Mouse (Mus musculus) adrenal gland (tissue): Measurements from ENCODE around the gene Fxr1.
"Not testable (repeated sequence)": the region's sequence is repeated elsewhere in the genome, so short reads cannot be mapped to it uniquely, and the experiment has no call there.

ENCODE experiments used
- intact Hi-C: fragments of 180-260 bp; cut with DNase I; formaldehyde crosslinking; loops from one replicate; pipeline ENCODE4 v1.15.1; 2025
- long read RNA-seq, 2 experiments: library from polyadenylated mRNA; unstranded; transcript quantifications; one replicate each; pipeline ENCODE4 v2.0.0; 2020; ENCODE audit warnings: borderline replicate concordance in 1 of 2; ENCODE audit not compliant: insufficient replicate concordance in 1 of 2

Gene Fxr1
- long read RNA-seq, experiment 1, transcript Fxr1-204 (17 exons, 2,129 nt) = minor isoform, 5 of 36 reads
- long read RNA-seq, experiment 1, transcript Fxr1-208 (16 exons, 3,014 nt) = major isoform, 14 of 36 reads
- long read RNA-seq, experiment 1, partial matches to known transcripts = 11 of 36 reads
- long read RNA-seq, experiment 1, other reads (novel, unspliced or antisense) = 3 of 36 reads
- long read RNA-seq, experiment 2, transcript Fxr1-208 (16 exons, 3,014 nt) = major isoform, 16 of 58 reads
- long read RNA-seq, experiment 2, partial matches to known transcripts = 31 of 58 reads
- long read RNA-seq, experiment 2, other reads (novel, unspliced or antisense) = 8 of 58 reads

DNA sequence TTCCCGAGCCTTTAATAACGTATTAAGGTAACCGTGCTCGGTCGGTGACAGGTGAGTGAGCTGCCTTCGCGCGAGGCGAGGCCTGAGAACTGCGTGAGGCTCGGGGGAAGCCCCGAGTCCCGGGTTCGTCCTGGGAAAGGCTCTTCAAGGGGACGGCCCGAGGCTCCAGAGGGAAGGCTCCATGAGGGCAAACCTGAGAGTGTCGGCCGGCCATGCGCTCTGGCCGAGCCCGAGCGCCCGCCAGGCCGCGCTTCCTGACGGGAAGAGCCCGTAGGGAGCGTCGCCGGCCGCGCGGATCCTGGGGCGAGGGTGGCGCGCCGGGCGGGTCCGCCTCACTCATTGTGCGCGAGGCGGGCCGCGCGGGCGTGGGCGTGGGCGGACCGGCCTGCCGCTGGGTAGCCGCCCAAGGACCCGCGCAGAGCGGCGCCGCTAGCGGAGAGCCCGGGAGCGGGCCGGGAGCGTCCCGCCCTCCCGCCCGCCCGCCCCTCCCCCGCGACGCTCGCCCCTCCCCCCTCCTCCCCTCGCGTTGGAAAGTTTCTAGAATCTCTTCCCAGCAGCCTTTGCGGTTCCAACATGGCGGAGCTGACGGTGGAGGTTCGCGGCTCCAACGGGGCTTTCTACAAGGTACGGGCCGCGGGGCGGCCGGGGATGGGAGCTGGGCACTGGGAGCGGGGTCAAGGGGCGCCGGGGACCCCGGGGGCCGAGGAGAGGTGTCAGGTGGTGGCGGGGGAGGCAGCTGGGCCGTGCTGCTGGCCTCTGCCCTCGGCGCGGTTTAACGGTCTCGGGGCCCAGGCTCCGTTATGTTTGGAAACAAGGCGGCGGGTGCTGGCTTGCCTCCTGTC lies at the start of gene Fxr1:
TSS of gene Fxr1 (plus strand) at position 404 of the 842 bp plus-strand sequence.
- intact Hi-C loops = loop anchor here (10.0 kb wide), 1 partner anchor 55 kb away; no protein-coding TSS in a partner anchor

DNA sequence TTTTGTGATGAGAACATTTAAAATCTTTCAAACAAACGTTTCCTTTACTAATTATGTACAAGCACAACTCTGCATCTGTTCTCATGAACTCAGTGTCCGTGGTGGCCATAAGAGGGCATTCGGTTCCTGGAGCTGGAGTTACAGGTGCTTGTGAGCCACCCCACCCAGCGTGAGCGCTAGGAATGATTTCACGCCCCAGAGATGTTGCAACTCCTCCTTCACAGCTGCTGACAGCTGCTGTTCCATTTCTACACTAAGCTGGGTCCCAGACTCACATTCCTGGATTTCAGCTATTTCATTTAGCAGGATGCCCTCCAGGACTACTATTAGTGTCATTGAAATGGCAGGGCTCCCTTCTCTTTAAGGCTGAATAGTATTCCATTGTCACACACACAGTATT lies 40.3 kb upstream of the Fxr1 start:
- intact Hi-C loops = no loop called here

DNA sequence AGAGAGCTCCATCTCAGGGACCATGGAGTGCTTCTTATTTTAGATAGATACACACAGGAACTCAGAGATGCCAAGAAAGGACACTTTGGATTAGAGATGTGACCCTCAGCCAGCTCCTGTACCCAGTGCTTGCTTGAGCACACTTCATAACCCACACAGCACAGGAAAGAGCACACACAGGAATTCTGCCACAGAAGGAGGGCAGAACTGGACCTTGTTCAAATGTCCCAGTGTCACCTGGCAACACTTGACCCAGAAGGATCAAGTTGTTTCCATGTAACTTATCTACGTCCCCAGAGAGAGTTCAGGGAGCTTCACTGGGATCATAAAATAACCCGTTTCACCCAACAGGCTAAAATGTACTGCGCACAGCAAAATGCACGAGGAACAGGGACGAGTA lies 37.0 kb upstream of the Fxr1 start:
- intact Hi-C loops = no loop called here

DNA sequence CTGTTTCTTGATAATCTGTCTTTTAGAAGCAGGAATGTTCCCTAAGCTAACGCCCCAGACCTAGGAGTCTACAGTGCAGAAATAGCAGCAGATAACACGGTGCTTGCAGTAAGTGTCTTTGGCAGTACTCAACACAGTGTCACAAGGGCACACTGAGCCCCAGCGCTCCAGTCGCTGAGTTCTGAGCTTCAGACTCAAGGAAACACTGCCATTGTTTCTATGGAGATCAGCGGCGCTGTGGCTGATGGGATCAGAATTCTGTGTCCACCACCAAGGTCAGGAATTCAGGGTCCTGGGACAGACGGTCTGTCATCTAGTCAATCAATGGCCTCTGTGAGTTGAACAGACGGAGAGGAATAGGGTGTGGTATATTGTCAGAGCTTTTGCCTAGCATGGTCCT lies 30.4 kb upstream of the Fxr1 start:
- intact Hi-C loops = no loop called here

DNA sequence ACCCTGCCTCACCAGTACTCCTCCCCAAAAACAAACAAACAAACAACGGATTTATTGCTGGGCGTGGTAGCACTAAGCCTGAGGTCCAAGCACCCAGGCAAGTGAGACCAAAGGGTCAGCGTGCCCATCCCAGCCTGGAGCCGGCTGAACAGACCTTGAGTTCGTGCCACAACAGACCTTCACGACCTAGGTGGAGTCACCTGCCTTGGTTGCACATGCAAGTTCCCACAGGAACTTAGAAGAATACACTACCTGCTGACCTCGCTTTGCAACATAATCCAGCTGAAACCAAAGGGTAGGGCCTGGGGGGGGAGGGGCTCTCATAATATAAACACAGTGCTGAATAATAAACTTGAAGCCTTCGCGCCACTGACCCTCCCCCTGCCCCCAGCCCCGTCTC lies 29.3 kb upstream of the Fxr1 start:
- intact Hi-C loops = no loop called here

DNA sequence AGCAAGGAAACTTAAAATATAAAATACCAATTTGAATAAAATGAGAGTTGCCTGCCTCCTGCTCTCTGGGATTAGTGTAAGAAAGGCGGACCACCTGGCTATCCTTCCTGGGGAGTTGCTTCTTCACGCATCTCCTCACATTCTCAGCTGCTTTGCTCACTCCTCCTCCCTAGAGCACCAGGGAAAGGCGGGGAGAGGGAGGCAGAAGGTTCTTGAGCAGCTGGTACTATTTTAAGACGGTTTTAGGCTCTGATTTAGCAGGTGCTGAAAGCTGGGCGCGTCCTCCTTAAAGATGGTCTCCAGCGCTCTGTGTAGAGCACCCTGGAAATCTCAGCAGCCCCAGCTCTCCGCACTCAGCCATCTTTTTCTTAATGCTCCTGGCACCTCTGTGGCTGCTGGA lies 28.8 kb upstream of the Fxr1 start:
- intact Hi-C loops = no loop called here

DNA sequence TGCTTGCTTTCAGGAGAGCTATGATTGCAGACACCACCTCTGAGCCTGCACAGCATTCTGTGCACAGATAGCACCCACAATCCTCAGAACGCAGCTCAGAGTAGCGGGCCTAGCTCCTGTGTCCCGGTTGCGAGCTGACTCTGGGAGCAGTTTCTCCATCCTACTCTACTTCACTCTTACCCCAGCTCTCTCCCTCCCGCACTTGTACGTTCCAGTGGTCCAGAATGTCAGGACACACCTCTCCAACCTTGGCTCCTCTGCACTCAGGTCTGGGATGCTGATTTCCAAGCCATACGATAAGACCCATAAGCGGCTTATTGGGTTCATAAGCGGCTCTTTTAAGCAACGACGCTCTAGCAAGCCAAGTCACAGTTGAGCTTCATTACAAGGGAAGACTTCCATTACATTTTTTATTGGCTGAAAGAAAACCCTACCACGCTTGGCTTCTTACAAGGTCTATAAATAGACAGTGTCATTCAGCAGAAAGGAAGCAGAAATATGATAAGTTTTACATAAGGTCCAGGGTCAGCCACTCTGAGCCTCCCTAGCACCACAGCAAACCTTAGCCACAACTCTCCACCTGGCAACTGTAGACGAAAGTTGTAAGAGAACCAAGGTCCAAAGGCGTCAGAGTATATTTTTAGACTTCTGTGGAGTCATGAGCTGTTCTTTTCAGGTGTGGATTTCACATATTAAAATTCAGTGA lies 26.2 kb upstream of the Fxr1 start:
- intact Hi-C loops = no loop called here

DNA sequence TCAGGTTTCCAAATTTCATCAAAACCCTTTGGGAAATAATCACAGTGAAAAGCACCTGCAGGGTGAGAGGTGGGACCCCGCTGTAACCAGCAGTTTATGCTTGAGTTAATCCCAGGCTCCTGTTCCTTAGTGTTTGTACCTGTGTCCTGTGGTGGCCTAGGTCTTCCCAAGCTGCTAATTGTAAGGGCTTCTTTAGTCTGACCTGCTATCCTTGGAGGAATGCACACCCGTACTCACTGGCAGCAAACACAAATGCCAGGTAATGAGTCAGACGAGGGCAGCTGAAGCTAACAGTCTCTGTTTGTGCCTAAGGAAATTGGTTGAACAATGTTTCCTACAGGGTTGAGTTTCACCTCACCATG lies 25.6 kb upstream of the Fxr1 start:
- intact Hi-C loops = no loop called here

DNA sequence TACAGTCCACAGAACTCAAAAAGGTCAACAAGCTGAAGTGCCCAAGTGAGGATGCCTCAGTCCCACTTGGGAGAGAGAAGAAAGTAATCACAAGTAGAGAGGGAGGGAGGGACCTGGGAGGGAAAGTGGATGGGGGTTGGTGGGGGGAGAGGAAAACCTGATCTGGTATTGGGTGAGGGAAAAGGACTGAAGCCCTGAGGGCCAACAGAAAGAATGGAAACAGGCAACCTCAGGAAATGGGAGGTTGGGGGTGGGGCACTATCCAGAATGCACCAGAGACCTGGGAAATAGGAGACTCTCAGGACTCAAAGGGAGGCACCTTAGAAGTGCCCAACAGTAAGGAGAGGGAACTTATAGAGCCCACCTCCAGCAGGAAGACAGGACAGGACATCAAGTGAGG lies 18.1 kb upstream of the Fxr1 start:
- intact Hi-C loops = not testable (repeated sequence)

DNA sequence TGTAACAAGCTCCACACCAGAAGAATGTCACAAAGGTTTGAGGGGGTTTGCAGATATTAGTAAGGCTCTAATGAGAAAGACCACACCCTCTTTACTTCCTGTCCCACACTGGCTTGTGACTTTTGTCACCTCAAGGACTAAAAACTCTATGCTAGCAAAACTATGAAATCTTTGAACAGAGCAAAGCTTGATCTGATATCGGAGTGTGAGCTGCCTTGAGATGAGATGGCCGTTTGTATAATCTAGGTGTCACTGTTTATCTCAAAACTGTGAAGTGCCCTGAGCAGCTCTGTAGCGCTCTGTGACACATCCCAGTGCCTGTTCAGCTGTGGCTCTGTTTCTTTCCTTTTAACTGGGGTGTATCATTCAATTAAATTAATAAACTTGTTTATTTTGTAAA lies 15.9 kb upstream of the Fxr1 start:
- intact Hi-C loops = no loop called here

DNA sequence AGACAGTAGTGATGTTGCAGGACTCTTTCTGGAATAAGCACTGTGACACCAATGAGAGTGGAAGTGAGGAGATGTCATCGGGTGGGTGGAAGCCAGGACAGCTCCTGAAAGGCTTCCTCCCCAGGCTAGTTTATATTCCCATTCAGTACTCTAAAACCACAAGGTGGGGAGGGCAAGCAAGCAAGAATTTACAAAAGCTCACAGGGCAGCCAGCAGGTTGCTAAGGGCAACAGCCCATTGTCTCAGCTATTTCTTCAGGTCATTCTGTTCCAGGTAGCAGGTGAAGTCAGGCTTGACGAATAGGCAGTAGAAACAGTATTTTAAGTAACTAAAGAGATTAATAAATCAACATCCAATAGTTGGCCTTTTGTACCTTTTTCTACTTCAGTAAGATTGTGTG lies 13.4 kb upstream of the Fxr1 start:
- intact Hi-C loops = no loop called here

DNA sequence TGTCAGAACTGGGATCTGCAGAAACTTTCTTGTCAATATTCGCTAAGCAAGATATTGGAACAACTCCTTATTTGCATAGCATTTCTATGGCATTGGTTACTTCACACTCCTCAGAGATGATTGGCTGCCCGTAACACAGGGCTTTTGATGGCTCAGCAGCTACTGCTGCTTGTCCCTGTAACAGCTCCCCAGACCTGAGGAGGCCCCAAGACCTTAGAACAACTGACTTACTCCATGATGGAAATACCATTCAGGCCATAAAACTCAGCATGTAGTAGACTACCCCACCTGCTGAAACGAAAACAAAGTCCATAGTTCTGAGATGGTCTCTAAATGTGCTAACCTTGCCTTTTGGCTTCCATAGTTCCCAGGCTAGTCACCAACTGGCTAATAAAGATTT lies 12.9 kb upstream of the Fxr1 start:
- intact Hi-C loops = no loop called here

DNA sequence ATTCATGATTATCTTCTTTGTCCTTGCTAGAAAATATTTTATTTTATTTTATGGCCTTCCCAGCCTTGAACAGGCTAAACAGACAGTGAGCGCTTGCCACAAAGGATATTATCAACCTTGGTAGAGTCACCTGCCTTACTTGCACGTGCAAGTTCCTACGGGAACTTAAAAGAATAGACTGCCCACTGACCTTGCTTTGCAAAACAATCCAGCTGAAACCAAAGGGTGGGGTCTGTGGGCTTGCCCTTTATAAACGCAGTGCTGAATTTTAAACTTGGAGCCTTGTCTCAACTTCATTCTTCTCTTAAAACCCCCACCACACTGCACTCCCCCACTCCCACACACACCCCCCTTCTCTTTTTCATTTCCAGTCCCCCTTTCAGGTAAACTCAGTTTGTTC lies 12.1 kb upstream of the Fxr1 start:
- intact Hi-C loops = no loop called here

DNA sequence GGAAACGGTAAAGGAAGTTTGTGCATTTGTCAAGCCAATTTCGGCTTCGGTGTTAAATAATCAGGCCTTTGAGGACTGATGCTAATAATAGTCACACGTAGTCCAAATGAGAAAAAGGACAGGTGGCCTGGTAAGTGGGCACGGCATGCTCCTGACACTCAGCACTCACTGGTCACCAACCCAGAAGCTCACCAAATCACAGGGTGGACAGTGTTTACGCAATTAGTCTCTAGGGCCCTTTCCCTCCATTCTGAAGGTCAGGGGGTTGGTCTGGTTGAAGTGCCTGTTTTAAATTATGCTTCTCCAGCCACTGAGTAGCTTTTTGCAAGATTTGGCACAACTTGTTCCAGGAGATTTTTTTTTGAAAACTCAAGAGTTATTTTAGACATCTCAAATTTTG lies 11.6 kb upstream of the Fxr1 start:
- intact Hi-C loops = no loop called here

DNA sequence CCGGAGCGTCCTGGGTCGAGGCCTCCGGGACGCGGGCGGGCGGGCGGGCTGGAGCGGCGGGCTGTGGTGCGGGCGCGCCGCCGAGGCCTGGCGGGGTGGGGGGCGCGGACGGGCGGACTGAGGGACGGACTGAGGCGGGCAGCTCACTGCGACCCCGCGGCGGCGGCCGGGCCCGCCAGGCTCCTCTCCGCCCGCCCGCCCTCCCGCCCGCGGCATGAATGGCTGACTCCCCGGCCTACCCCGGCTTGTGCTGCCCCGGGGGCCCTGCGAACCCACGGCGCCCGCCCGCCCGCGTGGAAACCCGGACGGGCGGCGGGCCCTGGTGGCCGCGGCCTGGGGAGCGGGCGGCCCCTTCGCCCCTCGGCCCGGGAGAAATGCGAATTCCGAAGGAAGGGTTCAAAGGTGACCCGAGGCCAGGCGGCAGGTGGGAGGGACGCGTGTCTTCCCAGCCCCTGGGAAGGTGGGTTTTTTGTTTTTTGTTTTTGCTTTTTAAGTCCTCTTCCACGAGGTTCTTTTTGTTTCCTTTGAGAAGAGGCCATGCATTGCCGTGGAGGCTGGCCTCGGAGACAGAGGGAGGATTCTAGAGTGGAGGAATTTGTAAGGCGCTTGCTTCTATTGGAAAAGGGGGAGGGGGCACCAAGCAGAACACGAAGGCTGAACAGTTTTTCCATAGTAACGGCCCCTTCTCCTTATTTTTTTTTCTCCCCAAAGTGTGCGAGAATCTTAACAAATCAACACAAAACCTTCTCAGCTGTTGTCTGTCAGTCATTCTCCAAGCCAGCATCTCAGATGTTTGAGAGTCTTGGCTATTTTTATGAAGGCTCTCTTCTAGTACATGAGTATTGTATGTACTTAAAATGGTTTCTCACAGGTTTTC lies 877 bp downstream of the Fxr1 start:
- intact Hi-C loops = loop anchor here (10.0 kb wide), 1 partner anchor 54 kb away; no protein-coding TSS in a partner anchor

DNA sequence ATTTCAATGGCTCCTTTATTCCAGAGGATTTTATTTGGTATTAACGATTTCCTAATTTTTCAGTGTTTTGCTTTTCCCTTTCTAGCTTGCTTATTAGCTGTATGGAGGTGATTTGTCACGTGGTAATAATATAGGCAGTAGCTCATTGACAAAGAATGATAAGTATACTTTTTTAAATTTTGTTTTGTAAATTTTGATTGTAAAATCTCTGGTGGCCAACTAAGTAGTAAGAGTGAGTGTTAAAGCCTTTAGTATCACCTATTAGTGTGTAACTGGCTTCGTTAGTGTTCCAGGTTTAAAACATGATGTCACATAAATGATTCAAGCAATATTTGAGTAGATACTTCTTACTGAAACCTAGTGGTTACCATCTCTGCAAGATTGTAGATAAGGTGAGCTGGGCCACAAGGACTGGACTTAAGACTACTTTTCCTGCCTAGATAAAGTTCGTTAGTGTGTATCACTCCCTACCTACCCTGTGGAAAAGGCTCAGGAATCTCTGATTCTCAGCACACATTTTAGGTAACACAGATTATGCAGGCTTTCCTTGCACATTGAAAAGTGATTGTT lies 1.6 kb downstream of the Fxr1 start:
- intact Hi-C loops = loop anchor here (10.0 kb wide), 1 partner anchor 53 kb away; no protein-coding TSS in a partner anchor

DNA sequence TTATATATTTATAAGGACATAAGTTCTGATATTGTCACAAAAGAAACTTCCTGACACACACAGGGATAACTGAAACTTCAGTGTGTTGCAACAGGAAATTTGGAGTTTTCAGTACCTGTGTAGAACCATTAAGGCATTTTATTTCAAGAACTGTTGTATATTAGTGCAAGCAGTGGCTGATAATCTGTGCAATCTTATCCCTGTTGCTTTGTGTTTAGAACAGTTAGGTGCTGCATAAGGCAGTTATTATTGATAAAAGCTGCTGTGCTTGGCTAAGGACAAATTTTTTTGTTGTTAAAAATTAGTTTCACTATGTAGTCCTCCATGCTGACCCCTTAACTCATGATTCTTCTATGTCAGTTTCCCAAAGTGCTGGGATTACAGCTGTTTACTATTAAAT lies 9.2 kb downstream of the Fxr1 start:
- intact Hi-C loops = loop anchor here (10.0 kb wide), 1 partner anchor 46 kb away; no protein-coding TSS in a partner anchor

DNA sequence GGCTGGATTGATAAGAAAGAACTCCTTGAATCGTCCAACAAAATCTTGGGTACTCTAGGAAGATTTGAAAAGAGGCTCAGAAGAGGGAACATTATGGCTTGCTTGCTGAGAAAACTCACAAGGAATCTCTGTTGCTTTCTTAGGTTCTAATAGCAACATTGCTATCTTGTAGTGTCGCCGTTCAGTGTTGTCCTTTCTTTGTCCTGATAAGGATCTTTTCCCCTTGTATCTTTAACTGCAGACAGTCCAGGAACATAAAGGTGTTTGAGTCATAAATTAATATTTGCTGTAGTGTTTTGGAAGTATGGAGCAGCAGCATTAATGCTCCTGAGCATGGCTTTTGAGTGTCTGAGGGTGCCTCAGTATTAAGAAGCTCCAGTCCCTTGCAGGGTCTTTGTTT lies 10.9 kb downstream of the Fxr1 start:
- intact Hi-C loops = no loop called here

DNA sequence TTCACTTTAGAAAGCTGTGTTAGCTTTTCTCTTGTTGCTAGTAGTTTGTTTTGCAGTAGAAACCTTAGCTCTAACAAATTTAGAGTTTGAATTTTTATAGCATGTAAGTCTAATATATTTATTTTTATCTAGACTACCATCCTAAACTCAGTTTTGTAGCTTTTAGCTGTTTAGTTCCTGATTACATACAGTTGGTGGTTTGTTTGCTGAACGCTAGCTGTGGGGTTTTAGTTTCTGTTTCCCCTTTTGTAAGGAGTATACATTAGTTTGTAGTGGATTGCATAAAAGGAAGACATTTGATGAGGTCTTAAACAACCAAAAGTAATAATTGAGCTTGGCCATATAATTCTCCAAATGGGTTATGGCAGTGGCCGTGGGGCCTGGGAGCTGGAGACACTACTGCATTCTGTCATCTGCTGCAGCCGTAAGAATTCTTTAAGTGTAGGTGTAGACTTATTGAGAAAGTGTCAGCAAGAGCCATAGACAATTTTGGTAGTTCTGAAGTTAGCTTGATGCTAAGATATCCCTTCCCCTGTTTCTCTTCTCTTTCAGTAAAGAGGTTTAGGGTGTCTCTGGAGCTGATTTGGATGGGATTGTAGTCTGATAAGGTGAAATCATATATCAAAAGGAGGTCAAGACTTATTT lies 14.1 kb downstream of the Fxr1 start:
- intact Hi-C loops = no loop called here

DNA sequence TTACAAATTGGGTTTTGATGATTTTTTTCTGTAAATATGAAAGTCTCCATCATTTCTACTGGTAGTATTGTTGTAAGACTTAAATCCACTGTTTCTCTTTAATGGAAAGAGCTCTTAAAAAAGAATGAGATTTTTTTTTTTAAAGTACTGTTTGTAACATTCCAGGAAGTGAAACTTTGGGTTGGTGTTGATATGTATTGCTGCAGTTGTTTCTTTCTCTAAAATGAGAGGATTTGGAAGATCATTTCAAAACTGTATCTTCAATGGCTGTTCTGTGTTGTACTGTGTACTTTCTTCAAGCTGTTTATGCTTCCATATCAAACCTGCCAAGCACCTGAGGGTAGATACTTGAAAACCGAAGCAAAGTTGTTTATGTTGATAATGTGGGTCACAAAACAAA lies 15.1 kb downstream of the Fxr1 start:
- intact Hi-C loops = no loop called here
